In the genomic region with DNA sequence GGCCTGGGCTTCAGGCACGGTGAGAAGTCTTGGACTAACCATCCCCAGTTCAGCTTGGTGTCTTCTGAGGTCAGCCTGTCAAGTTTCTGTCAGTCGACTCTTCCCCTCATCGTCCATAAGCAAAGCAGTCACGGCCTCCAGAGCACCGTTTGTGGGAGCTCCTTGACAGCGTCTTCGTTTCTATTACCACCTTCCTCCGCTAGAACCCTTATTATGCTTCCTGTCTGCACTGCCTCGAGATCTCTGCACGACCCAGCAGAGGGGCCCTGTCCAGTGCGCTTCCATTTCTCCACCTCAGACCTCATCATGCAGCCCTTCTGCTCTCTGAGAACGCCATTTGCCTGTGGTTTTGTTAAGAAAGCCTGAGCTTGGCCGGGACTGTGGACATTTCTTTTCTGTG, we compare ENCODE assay signal across 16 mouse cellular contexts. TPM values are rescaled to one million over a fixed set of nuclear protein-coding genes. Genes with fewer than 3 reads are reported as not detected.
DNase-seq lines count a peak whose midpoint lies in the region; ATAC-seq lines count a peak whose summit lies in the region.
"Had no signal": no experiment of that assay in that cellular context is flagged by ENCODE, and none has a peak within 500 bp of the region (broad histone marks: within the 10 kb centered on the region; RNA-seq: fewer than 3 reads in every experiment).

No protein-coding gene starts in this region.

- intact Hi-C loops in gastrocnemius, postnatal 14 days (cut with DNase I; ENCODE audit: low total_unique reads) = no loop called here

- H3K9me3 ChIP-seq in liver, embryonic 12.5 days (replicated peaks) = no peaks in the 10 kb centered on the region
- H3K9me3 ChIP-seq: forebrain, embryonic 15.5 days; kidney, embryonic 15.5 days; midbrain, embryonic 13.5 days had no signal

- no peaks in the 10 kb centered on the region for H3K27me3 ChIP-seq in liver, embryonic 12.5 days (replicated peaks)
- H3K27me3 ChIP-seq: forebrain, embryonic 15.5 days; kidney, embryonic 15.5 days; midbrain, embryonic 13.5 days had no signal

- H3K27ac ChIP-seq in liver, embryonic 12.5 days = no peak overlapping the region
- H3K27ac ChIP-seq: forebrain, embryonic 15.5 days; gastrocnemius, adult 2 months; hindbrain, postnatal 0 days; kidney, embryonic 15.5 days; liver, embryonic 14.5 days; midbrain, embryonic 13.5 days had no signal

- ATAC-seq in liver, embryonic 12.5 days = no peak
- ATAC-seq in common myeloid progenitor, adult 5-6 weeks (replicated peaks; ENCODE audit: low read depth, poor library complexity, severe bottlenecking) = peak; percentile 66
- ATAC-seq in megakaryocyte progenitor cell, adult 5-6 weeks (replicated peaks; ENCODE audit: poor library complexity) = peak; percentile 61
- ATAC-seq: forebrain, embryonic 15.5 days; hindbrain, postnatal 0 days; midbrain, embryonic 13.5 days had no signal

- 32% methylated on average over 13 of the region's 13 CpGs for WGBS in liver, embryonic 12.5 days (ENCODE audit: insufficient replicate concordance)

- peak overlapping the region; percentile 22; the same call in 1 of the 2 replicates for H3K4me2 ChIP-seq in liver, embryonic 12.5 days
- H3K4me2 ChIP-seq: forebrain, embryonic 15.5 days; kidney, embryonic 15.5 days; midbrain, embryonic 13.5 days had no signal

- no peaks in the 10 kb centered on the region for H3K36me3 ChIP-seq in liver, embryonic 12.5 days
- H3K36me3 ChIP-seq: forebrain, embryonic 15.5 days; kidney, embryonic 15.5 days; midbrain, embryonic 13.5 days had no signal

- no peak overlapping the region; the same call in 1 of the 2 replicates for H3K4me3 ChIP-seq in liver, embryonic 12.5 days
- H3K4me3 ChIP-seq: forebrain, embryonic 15.5 days; gastrocnemius, adult 2 months; kidney, embryonic 15.5 days; midbrain, embryonic 13.5 days had no signal

- peaks cover 88% of the 10 kb centered on the region for H3K4me1 ChIP-seq in liver, embryonic 12.5 days

- no peak overlapping the region for H3K9ac ChIP-seq in liver, embryonic 12.5 days
- H3K9ac ChIP-seq: forebrain, embryonic 15.5 days; kidney, embryonic 15.5 days; liver, embryonic 14.5 days; midbrain, embryonic 13.5 days had no signal

- no peak for DNase-seq in liver
- peak; percentile 54 for DNase-seq in CD4-positive, CD25-positive, alpha-beta regulatory T cell, adult 2 months (ENCODE audit: low read depth, low spot score)
- DNase-seq in gastrocnemius, postnatal 14 days = no peak
- no peak for DNase-seq in B cell, adult 2 months
- DNase-seq in kidney, postnatal 36 days = no peak
- DNase-seq: adrenal gland, adult 8-10 months; cerebellum, adult 11-12 months; gastrocnemius, adult 2 months had no signal

RNA-seq across cellular contexts. Expression of gene Mtmr12, which starts 12.0 kb away (rescaled TPM):
- 11.9 and 12.3 TPM in 2 replicates for polyA plus RNA-seq in liver, embryonic 12.5 days (2016; fragmentation: Nextera tagmentation; extraction: Ambion mirVana)
- 10.9 and 24.7 TPM in 2 replicates for total RNA-seq in common myeloid progenitor, adult 5-6 weeks (2017)
- total RNA-seq in megakaryocyte progenitor cell, adult 5-6 weeks (2015) = 12.0 and 12.8 TPM in 2 replicates
- 12.1 and 13.5 TPM in 2 replicates for total RNA-seq in megakaryocyte progenitor cell, adult 5-6 weeks (2017)
- 1 to 10 TPM; 6.0 to 7.1 TPM for total RNA-seq in gastrocnemius, postnatal 14 days (2021)
